Mouse (Mus musculus) bone marrow macrophage, adult 2 months (primary cell): ENCODE measurements around the gene Taf6l.

Experiments used
- CTCF ChIP-seq: IDR thresholded peaks from 2 replicates; pipeline ENCODE4 v1.5.1; 2012; ENCODE audit warnings: low read depth, mild to moderate bottlenecking, low read length, moderate library complexity
- POLR2A ChIP-seq: IDR thresholded peaks from 2 replicates; pipeline ENCODE4 v1.6.1; 2012; ENCODE audit warnings: mild to moderate bottlenecking, low read depth, low read length, borderline replicate concordance

- no peak for TF ChIP-seq CTCF
- no peak for TF ChIP-seq POLR2A
These were observed 47.3 kb downstream of the Taf6l start for GRCm38 (mm10) chr19:8738911-8739310.
